Mouse (Mus musculus) intestine, embryonic 15.5 days (tissue): ENCODE measurements around the gene Gm6040. TPM values are rescaled to one million over a fixed set of nuclear protein-coding genes. Genes with fewer than 3 reads are reported as not detected.

Experiments
- ATAC-seq: fragments of 200-750 bp; cut with Nextera tagmentation; 2 replicates; pipeline ENCODE4 v1.8.0; 2017; ENCODE audit warnings: moderate TSS enrichment, moderate library complexity
- H3K27ac ChIP-seq: fragments of 300-500 bp; sonication (generic); 2 replicates; pipeline ENCODE4 v1.5.1; 2015; ENCODE audit warnings: mild to moderate bottlenecking, inconsistent platforms
- H3K27me3 ChIP-seq: fragments of 300-500 bp; sonication (generic); replicated peaks from 2 replicates; pipeline ENCODE4 v1.6.1; 2015; ENCODE audit warnings: inconsistent platforms
- H3K36me3 ChIP-seq: fragments of 300-500 bp; sonication (generic); 2 replicates; pipeline ENCODE4 v1.6.1; 2015; ENCODE audit warnings: inconsistent platforms
- H3K4me1 ChIP-seq: fragments of 300-500 bp; sonication (generic); replicated peaks from 2 replicates; pipeline ENCODE4 v1.6.1; 2015; ENCODE audit warnings: inconsistent platforms
- H3K4me2 ChIP-seq: fragments of 300-500 bp; sonication (generic); replicated peaks from 2 replicates; pipeline ENCODE4 v1.6.1; 2015; ENCODE audit warnings: mild to moderate bottlenecking, inconsistent platforms
- H3K4me3 ChIP-seq: fragments of 300-500 bp; sonication (generic); replicated peaks from 2 replicates; pipeline ENCODE4 v1.5.1; 2015; ENCODE audit warnings: inconsistent platforms
- H3K9ac ChIP-seq: fragments of 300-500 bp; sonication (generic); 2 replicates; pipeline ENCODE4 v1.6.1; 2015; ENCODE audit warnings: inconsistent platforms
- H3K9me3 ChIP-seq: fragments of 300-500 bp; sonication (generic); 2 replicates; pipeline ENCODE4 v1.6.1; 2016; ENCODE audit warnings: inconsistent platforms
- WGBS: fragments of 180-500 bp; shearing (Covaris S2); methylation state at CpG from one replicate; pipeline ENCODE4 v1.1.7; 2015; 5-methylcytosine and 5-hydroxymethylcytosine counted together
- polyA plus RNA-seq: library from polyadenylated mRNA; unstranded; fragments of >200 nt; fragmentation: Nextera tagmentation; extraction: Ambion mirVana; gene quantifications from 2 replicates; pipeline ENCODE4 v1.2.1, GENCODE M21; 2015

The Gm6040 gene
- polyA plus RNA-seq: not detected in 2 replicates

DNA sequence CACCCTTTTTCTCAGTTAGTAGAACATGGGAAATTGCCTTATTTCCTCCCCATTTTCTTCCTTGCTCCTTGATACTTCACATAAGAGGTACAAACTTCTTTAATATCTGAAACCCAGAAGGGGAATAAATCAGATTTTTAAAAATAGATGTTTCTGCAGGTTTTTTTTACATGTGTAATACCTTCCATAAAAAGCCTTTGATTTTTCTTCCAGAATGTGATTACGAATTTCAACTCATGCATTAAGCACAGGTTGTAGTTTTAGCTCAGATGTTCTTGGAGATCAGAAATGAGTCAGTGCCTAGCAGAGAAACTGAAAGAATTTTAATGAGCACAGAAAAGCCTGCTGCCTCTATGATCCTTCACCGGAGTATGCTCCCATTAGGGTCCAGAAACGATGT lies at the start of gene Gm6040:
Gene Gm6040 (minus strand): TSS at position 101 of the 400 bp plus-strand sequence.
- no peak within 1 kb of the TSS for H3K4me3 ChIP-seq
- H3K36me3 ChIP-seq: no peaks in the 10 kb centered on the region
- no peak within 1 kb of the TSS for H3K4me2 ChIP-seq
- H3K9ac ChIP-seq: no peak within 1 kb of the TSS
- no peaks in the 10 kb centered on the region for H3K9me3 ChIP-seq
- H3K27ac ChIP-seq: no peak within 1 kb of the TSS
- no peaks in the 10 kb centered on the region for H3K4me1 ChIP-seq
- no peaks in the 10 kb centered on the region for H3K27me3 ChIP-seq
- ATAC-seq: no peak
- 82% methylated on average over 3 of the region's 3 CpGs for WGBS

GRCm38 (mm10) chr8:20964531-20964930 lies 42.7 kb upstream of the Gm6040 start:
- H3K27me3 ChIP-seq: no peaks in the 10 kb centered on the region
- WGBS: 71% methylated on average over 2 of the region's 2 CpGs
- H3K9ac ChIP-seq: no peak overlapping the region
- H3K4me1 ChIP-seq: no peaks in the 10 kb centered on the region
- ATAC-seq: no peak
- H3K4me2 ChIP-seq: no peak overlapping the region
- H3K4me3 ChIP-seq: no peak overlapping the region
- no peaks in the 10 kb centered on the region for H3K36me3 ChIP-seq
- no peaks in the 10 kb centered on the region for H3K9me3 ChIP-seq
- H3K27ac ChIP-seq: no peak overlapping the region

GRCm38 (mm10) chr8:20944610-20945009 lies 22.7 kb upstream of the Gm6040 start, which contains the start of gene AY761185:
Gene AY761185 (minus strand): TSS chr8:20944710.
- H3K4me3 ChIP-seq: no peak within 1 kb of the TSS
- WGBS: 73% methylated on average over 3 of the region's 3 CpGs
- H3K4me1 ChIP-seq: no peaks in the 10 kb centered on the region
- H3K36me3 ChIP-seq: no peaks in the 10 kb centered on the region
- H3K4me2 ChIP-seq: no peak within 1 kb of the TSS
- no peak for ATAC-seq
- no peak within 1 kb of the TSS for H3K27ac ChIP-seq
- no peaks in the 10 kb centered on the region for H3K27me3 ChIP-seq
- H3K9ac ChIP-seq: no peak within 1 kb of the TSS
- no peaks in the 10 kb centered on the region for H3K9me3 ChIP-seq

DNA sequence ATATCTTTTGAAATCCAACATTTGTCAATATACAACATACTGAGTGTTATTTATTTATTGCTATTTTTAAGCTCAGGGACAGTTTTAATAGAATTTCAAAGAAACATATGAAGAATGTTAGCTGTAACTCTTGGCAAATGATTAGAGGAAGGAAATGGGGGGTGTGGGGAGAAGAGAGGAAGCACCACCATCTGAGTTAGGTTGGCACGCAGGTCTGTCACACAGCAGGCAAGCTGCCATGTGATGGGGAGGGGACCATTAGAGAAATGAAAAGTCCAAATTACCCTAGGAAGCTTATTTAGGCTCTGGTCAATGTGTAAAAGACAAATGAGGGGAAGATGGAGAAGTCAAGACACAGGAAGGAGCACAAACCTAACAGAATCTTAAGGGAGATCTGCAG lies 9.6 kb downstream of the Gm6040 start:
- no peak overlapping the region for H3K27ac ChIP-seq
- H3K9me3 ChIP-seq: no peaks in the 10 kb centered on the region
- 83% methylated on average over 1 of the region's 1 CpGs for WGBS
- H3K9ac ChIP-seq: no peak overlapping the region
- no peaks in the 10 kb centered on the region for H3K4me1 ChIP-seq
- no peak overlapping the region for H3K4me2 ChIP-seq
- ATAC-seq: no peak
- no peaks in the 10 kb centered on the region for H3K36me3 ChIP-seq
- H3K27me3 ChIP-seq: no peaks in the 10 kb centered on the region
- no peak overlapping the region for H3K4me3 ChIP-seq

DNA sequence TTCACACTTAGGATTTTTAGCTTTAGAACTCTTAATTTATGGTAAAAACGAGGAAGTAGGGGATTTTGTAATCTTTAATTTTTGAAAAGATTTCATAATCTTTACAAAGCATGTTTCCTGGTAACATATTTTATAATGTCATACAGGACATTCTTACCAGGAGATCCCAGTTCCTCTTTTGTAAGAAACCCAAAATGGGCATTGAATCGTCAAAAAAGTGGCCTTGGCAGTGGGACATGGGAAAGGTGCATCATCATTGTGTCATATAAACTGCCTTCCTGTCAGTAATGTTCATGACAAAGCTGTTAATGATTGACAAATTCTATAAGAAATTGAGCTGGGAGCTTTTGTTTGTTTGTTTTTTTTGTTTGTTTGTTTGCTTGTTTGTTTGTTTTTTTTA lies 13.6 kb downstream of the Gm6040 start:
- H3K9me3 ChIP-seq: no peaks in the 10 kb centered on the region
- no peaks in the 10 kb centered on the region for H3K27me3 ChIP-seq
- no peak overlapping the region for H3K4me2 ChIP-seq
- no peaks in the 10 kb centered on the region for H3K4me1 ChIP-seq
- 64% methylated on average over 2 of the region's 2 CpGs for WGBS
- H3K9ac ChIP-seq: no peak overlapping the region
- no peak for ATAC-seq
- no peaks in the 10 kb centered on the region for H3K36me3 ChIP-seq
- H3K4me3 ChIP-seq: no peak overlapping the region
- H3K27ac ChIP-seq: no peak overlapping the region

DNA sequence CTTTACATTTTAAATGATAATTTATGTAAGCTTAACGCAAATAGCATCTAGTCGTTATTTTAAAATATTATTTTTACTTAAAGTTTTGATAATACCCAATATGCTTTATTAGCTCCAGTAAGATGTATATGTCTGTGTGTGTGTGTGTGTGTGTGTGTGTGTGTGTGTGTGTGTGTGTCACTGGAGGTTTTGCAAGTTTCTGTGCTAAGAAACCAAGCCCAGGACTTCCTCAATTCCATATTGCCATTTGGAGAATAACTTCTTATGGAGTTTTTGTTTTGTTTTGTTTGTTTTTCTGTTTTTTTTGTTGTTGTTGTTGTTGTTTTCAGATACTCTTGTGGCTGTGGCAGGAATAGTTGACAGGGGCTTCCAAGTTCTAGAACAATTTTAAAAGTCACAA lies 14.8 kb downstream of the Gm6040 start:
- Histone ChIP-seq H3K9me3 (no peaks in the 10 kb centered on the region), H3K27ac (no peak overlapping the region), H3K4me1 (no peaks in the 10 kb centered on the region), H3K4me2 (no peak overlapping the region), H3K27me3 (no peaks in the 10 kb centered on the region), H3K4me3 (no peak overlapping the region), H3K9ac (no peak overlapping the region), H3K36me3 (no peaks in the 10 kb centered on the region)
- WGBS: 90% methylated on average over 2 of the region's 2 CpGs
- no peak for ATAC-seq

GRCm38 (mm10) chr8:20902527-20902926 lies 19.3 kb downstream of the Gm6040 start, which contains the start of gene Gm15056:
Gene Gm15056 (minus strand): TSS chr8:20902627.
- Histone ChIP-seq H3K27me3 (no peaks in the 10 kb centered on the region), H3K9ac (no peak within 1 kb of the TSS), H3K4me3 (no peak within 1 kb of the TSS), H3K27ac (no peak within 1 kb of the TSS), H3K9me3 (no peaks in the 10 kb centered on the region), H3K4me2 (no peak within 1 kb of the TSS), H3K4me1 (no peaks in the 10 kb centered on the region), H3K36me3 (no peaks in the 10 kb centered on the region)
- no peak for ATAC-seq
- 37% methylated on average over 2 of the region's 2 CpGs for WGBS

GRCm38 (mm10) chr8:20892369-20892768 lies 29.5 kb downstream of the Gm6040 start, which contains the start of gene Defb33:
Gene Defb33 (plus strand): TSS chr8:20892669.
- Histone ChIP-seq H3K4me1 (no peaks in the 10 kb centered on the region), H3K27me3 (no peaks in the 10 kb centered on the region), H3K9me3 (peaks cover 3% of the 10 kb centered on the region; the same call in 1 of the 2 replicates), H3K4me3 (no peak within 1 kb of the TSS), H3K4me2 (no peak within 1 kb of the TSS), H3K36me3 (no peaks in the 10 kb centered on the region), H3K9ac (no peak within 1 kb of the TSS), H3K27ac (no peak within 1 kb of the TSS)
- ATAC-seq: no peak
- WGBS: 87% methylated on average over 2 of the region's 2 CpGs

DNA sequence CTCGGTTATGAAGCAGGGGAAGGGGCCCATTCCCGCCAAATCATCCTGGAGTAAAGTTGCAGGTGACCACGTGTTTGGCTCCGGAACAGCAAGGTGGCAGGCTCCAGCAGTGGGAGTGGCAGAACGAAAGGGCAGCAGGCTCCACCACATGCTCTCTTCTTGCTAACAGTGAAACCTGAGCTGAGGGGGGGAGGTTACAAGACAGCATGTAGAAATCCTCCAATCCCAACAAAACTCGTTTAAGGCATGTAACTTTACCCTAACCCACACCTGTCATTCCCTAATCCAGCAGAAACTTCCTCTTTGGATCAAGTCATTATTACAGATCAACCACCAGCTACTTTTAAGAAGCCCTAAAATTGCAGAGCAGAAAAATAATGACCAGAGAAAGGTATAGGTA lies 47.3 kb downstream of the Gm6040 start:
- Histone ChIP-seq H3K4me3 (no peak overlapping the region), H3K4me2 (no peak overlapping the region), H3K36me3 (no peaks in the 10 kb centered on the region), H3K9me3 (no peaks in the 10 kb centered on the region), H3K27ac (no peak overlapping the region), H3K4me1 (no peaks in the 10 kb centered on the region), H3K9ac (no peak overlapping the region), H3K27me3 (no peaks in the 10 kb centered on the region)
- ATAC-seq: no peak
- WGBS: 41% methylated on average over 6 of the region's 6 CpGs

Other genes with a start within 250 kb of the Gm6040 start
- not detected in 2 replicates for gene Defb33, start 29.4 kb downstream of the Gm6040 start, polyA plus RNA-seq
- not detected in 2 replicates for gene Gm15056, start 19.4 kb downstream of the Gm6040 start, polyA plus RNA-seq
- not detected in 2 replicates for gene AY761185, start 22.6 kb upstream of the Gm6040 start, polyA plus RNA-seq
- not detected in 2 replicates for gene Defa21, start 103.5 kb upstream of the Gm6040 start, polyA plus RNA-seq
- not detected in 2 replicates for gene Defa23, start 133.0 kb upstream of the Gm6040 start, polyA plus RNA-seq
- not detected in 2 replicates for gene Defa35, start 143.0 kb upstream of the Gm6040 start, polyA plus RNA-seq
- gene Defa25, start 162.4 kb upstream of the Gm6040 start, polyA plus RNA-seq: not detected in 2 replicates
- not detected in 2 replicates for gene Gm14851, start 174.0 kb upstream of the Gm6040 start, polyA plus RNA-seq
- gene Defa30, start 212.6 kb upstream of the Gm6040 start, polyA plus RNA-seq: 0.85 TPM in 1 of 2 replicates, not detected in the other
- not detected in 2 replicates for gene Defa22, start 240.2 kb upstream of the Gm6040 start, polyA plus RNA-seq